Mouse (Mus musculus) MEL (cell line): Measurements from ENCODE around the gene Krt33b. TPM values are rescaled to one million over a fixed set of nuclear protein-coding genes. Genes with fewer than 3 reads are reported as not detected.

Experiments
- DNase-seq: peaks from one replicate; pipeline ENCODE4 v3.0.0; 2011; ENCODE audit warnings: low read depth, low spot score
- H3K27ac ChIP-seq: 2 replicates; pipeline ENCODE4 v1.5.1; 2012; ENCODE audit warnings: low read depth, mild to moderate bottlenecking, control low read depth, low read length, moderate library complexity; ENCODE audit not compliant: control insufficient read depth
- H3K27me3 ChIP-seq, 2 experiments: fragments of 150-350 bp in 1 of 2; sonication (generic) in 1 of 2; 2 replicates each; pipeline ENCODE4 v1.6.1; 2012; ENCODE audit warnings: low read length in 2 of 2, mild to moderate bottlenecking in 2 of 2, improper control_type of control experiment in 1 of 2, moderate library complexity in 1 of 2; ENCODE audit not compliant: insufficient read depth in 2 of 2, control insufficient read depth in 1 of 2
- H3K36me3 ChIP-seq, 2 experiments: 2 replicates each; pipeline ENCODE4 v1.6.1; 2012 to 2014; ENCODE audit warnings: low read length in 2 of 2, improper control_type of control experiment in 1 of 2, inconsistent platforms in 1 of 2, mild to moderate bottlenecking in 1 of 2; ENCODE audit not compliant: insufficient read depth in 2 of 2, control insufficient read depth in 1 of 2
- H3K4me1 ChIP-seq, 2 experiments: fragments of 150-350 bp in 1 of 2; sonication (generic) in 1 of 2; 2 replicates each; pipeline ENCODE4 v1.6.1; 2012; ENCODE audit warnings: low read length in 2 of 2, improper control_type of control experiment in 1 of 2, mild to moderate bottlenecking in 1 of 2; ENCODE audit not compliant: insufficient read depth in 2 of 2, control insufficient read depth in 1 of 2
- H3K4me3 ChIP-seq, 2 experiments: fragments of 150-350 bp in 1 of 2; sonication (generic) in 1 of 2; 2 replicates each; pipeline ENCODE4 v1.5.1; 2012; ENCODE audit warnings: low read depth in 2 of 2, low read length in 2 of 2, mild to moderate bottlenecking in 2 of 2, moderate library complexity in 2 of 2, control low read depth in 1 of 2, improper control_type of control experiment in 1 of 2; ENCODE audit not compliant: control insufficient read depth in 1 of 2, insufficient read depth in 1 of 2
- H3K79me2 ChIP-seq: 2 replicates; pipeline ENCODE4 v1.6.1; 2012; ENCODE audit warnings: mild to moderate bottlenecking, low read length, moderate library complexity; ENCODE audit not compliant: control insufficient read depth, poor library complexity, insufficient read depth
- H3K9ac ChIP-seq: 2 replicates; pipeline ENCODE4 v1.6.1; 2012; ENCODE audit warnings: low read depth, mild to moderate bottlenecking, control low read depth, low read length, moderate library complexity; ENCODE audit not compliant: control insufficient read depth, poor library complexity, severe bottlenecking
- H3K9me3 ChIP-seq: fragments of 150-350 bp; sonication (generic); replicated peaks from 2 replicates; pipeline ENCODE4 v1.6.1; 2012; ENCODE audit warnings: mild to moderate bottlenecking, low read length, improper control_type of control experiment, moderate library complexity; ENCODE audit not compliant: insufficient read depth
- BHLHE40 ChIP-seq: IDR thresholded peaks from 2 replicates; pipeline ENCODE4 v1.6.1; 2012; ENCODE audit warnings: low read depth, mild to moderate bottlenecking, inconsistent platforms, low read length, improper control_type of control experiment, borderline replicate concordance
- CHD1 ChIP-seq: IDR thresholded peaks from 2 replicates; pipeline ENCODE4 v1.6.1; 2012; ENCODE audit warnings: low read depth, mild to moderate bottlenecking, inconsistent platforms, low read length, improper control_type of control experiment
- CTCF ChIP-seq, 3 experiments: IDR thresholded peaks in 2 of 3; conservative IDR thresholded peaks in 1 of 3; 2 replicates each; pipeline ENCODE4 v1.5.1; 2011 to 2012; ENCODE audit warnings: low read length in 3 of 3, low read depth in 2 of 3, mild to moderate bottlenecking in 2 of 3, improper control_type of control experiment in 1 of 3, inconsistent platforms in 1 of 3, mixed read lengths in 1 of 3, moderate library complexity in 1 of 3; ENCODE audit not compliant: control insufficient read depth in 1 of 3, insufficient read depth in 1 of 3, poor library complexity in 1 of 3, severe bottlenecking in 1 of 3
- ELF1 ChIP-seq: IDR thresholded peaks from 2 replicates; pipeline ENCODE4 v1.6.1; 2014; ENCODE audit warnings: low read depth, mild to moderate bottlenecking, inconsistent platforms, low read length, improper control_type of control experiment, moderate library complexity
- HCFC1 ChIP-seq: IDR thresholded peaks from 2 replicates; pipeline ENCODE4 v1.6.1; 2012; ENCODE audit warnings: low read depth, mild to moderate bottlenecking, inconsistent platforms, low read length, improper control_type of control experiment, moderate library complexity
- JUND ChIP-seq: IDR thresholded peaks from 2 replicates; pipeline ENCODE4 v1.6.1; 2011; ENCODE audit warnings: low read depth, mild to moderate bottlenecking, improper control_type of control experiment, low read length
- KAT2A ChIP-seq: conservative IDR thresholded peaks from 2 replicates; pipeline ENCODE4 v1.6.1; 2012; ENCODE audit warnings: low read depth, low read length, improper control_type of control experiment, inconsistent platforms
- MAFK ChIP-seq: IDR thresholded peaks from 2 replicates; pipeline ENCODE4 v1.6.1; 2011; ENCODE audit warnings: low read depth, mild to moderate bottlenecking, low read length, improper control_type of control experiment, borderline replicate concordance
- MAZ ChIP-seq: IDR thresholded peaks from 2 replicates; pipeline ENCODE4 v1.6.1; 2012; ENCODE audit warnings: low read depth, mild to moderate bottlenecking, inconsistent platforms, low read length, improper control_type of control experiment
- MXI1 ChIP-seq: IDR thresholded peaks from 2 replicates; pipeline ENCODE4 v1.6.1; 2011; ENCODE audit warnings: mild to moderate bottlenecking, low read depth, low read length, improper control_type of control experiment
- MYB ChIP-seq: IDR thresholded peaks from 2 replicates; pipeline ENCODE4 v1.6.1; 2011; ENCODE audit warnings: mild to moderate bottlenecking, low read depth, low read length, improper control_type of control experiment
- MYC ChIP-seq: IDR thresholded peaks from 2 replicates; pipeline ENCODE4 v1.6.1; 2011; ENCODE audit warnings: low read depth, mild to moderate bottlenecking, low read length, improper control_type of control experiment, moderate library complexity
- NELFE ChIP-seq: IDR thresholded peaks from 2 replicates; pipeline ENCODE4 v1.6.1; 2011; ENCODE audit warnings: low read depth, low read length, improper control_type of control experiment
- POLR2A ChIP-seq, 2 experiments: IDR thresholded peaks; 2 replicates each; pipeline ENCODE4 v1.6.1; 2011 to 2012; ENCODE audit warnings: low read length in 2 of 2, mild to moderate bottlenecking in 2 of 2, control low read depth in 1 of 2, improper control_type of control experiment in 1 of 2, low read depth in 1 of 2, moderate library complexity in 1 of 2; ENCODE audit not compliant: control insufficient read depth in 1 of 2, insufficient read depth in 1 of 2, poor library complexity in 1 of 2
- POLR2AphosphoS5 ChIP-seq: IDR thresholded peaks from 2 replicates; pipeline ENCODE4 v1.6.1; 2012; ENCODE audit warnings: low read depth, borderline replicate concordance, mild to moderate bottlenecking, inconsistent platforms, low read length, moderate library complexity, mixed read lengths
- RAD21 ChIP-seq: IDR thresholded peaks from 2 replicates; pipeline ENCODE4 v1.6.1; 2011; ENCODE audit warnings: mild to moderate bottlenecking, low read depth, low read length, improper control_type of control experiment
- RCOR1 ChIP-seq: IDR thresholded peaks from 2 replicates; pipeline ENCODE4 v1.6.1; 2012; ENCODE audit warnings: low read depth, mild to moderate bottlenecking, inconsistent platforms, low read length, improper control_type of control experiment
- SMC3 ChIP-seq: IDR thresholded peaks from 2 replicates; pipeline ENCODE4 v1.6.1; 2011; ENCODE audit warnings: low read depth, low read length, improper control_type of control experiment
- TAL1 ChIP-seq: IDR thresholded peaks from 2 replicates; pipeline ENCODE4 v1.6.1; 2012; ENCODE audit warnings: mild to moderate bottlenecking, inconsistent platforms, low read length, moderate library complexity, mixed read lengths
- TCF12 ChIP-seq: IDR thresholded peaks from 2 replicates; pipeline ENCODE4 v1.6.1; 2014; ENCODE audit warnings: low read depth, mild to moderate bottlenecking, inconsistent platforms, low read length, improper control_type of control experiment, moderate library complexity
- USF1 ChIP-seq: IDR thresholded peaks from 2 replicates; pipeline ENCODE4 v1.6.1; 2014; ENCODE audit warnings: low read depth, mild to moderate bottlenecking, inconsistent platforms, low read length, improper control_type of control experiment, moderate library complexity
- USF2 ChIP-seq, 2 experiments: IDR thresholded peaks; 2 replicates each; pipeline ENCODE4 v1.6.1; 2011 to 2012; ENCODE audit warnings: improper control_type of control experiment in 2 of 2, low read length in 2 of 2, borderline replicate concordance in 1 of 2, inconsistent platforms in 1 of 2, low read depth in 1 of 2, mild to moderate bottlenecking in 1 of 2; ENCODE audit not compliant: insufficient read depth in 1 of 2
- ZC3H11A ChIP-seq: IDR thresholded peaks from 2 replicates; pipeline ENCODE4 v1.6.1; 2012; ENCODE audit warnings: low read depth, mild to moderate bottlenecking, inconsistent platforms, low read length, improper control_type of control experiment
- ZMIZ1 ChIP-seq: IDR thresholded peaks from 2 replicates; pipeline ENCODE4 v1.6.1; 2012; ENCODE audit warnings: low read depth, mild to moderate bottlenecking, inconsistent platforms, low read length, improper control_type of control experiment, moderate library complexity
- polyA plus RNA-seq, 2 experiments: library from polyadenylated mRNA; stranded (reverse) in 1 of 2; unstranded in 1 of 2; fragments of >175 nt in 1 of 2; fragments of >200 nt in 1 of 2; gene quantifications; 2 replicates each; pipeline versions ENCODE4 v1.2.1 to v1.2.4; 2012; ENCODE audit warnings: low replicate concordance in 2 of 2, low read depth in 1 of 2; ENCODE audit not compliant: insufficient read length in 2 of 2, insufficient read depth in 1 of 2, missing spikeins in 1 of 2
- total RNA-seq: library from RNA; depleted of rRNA; stranded (reverse); fragments of 300-350 nt; gene quantifications from 2 replicates; pipeline ENCODE4 v1.2.3, GENCODE M21; 2012

The Krt33b gene
- total and polyA plus RNA-seq, 3 experiments: not detected

DNA sequence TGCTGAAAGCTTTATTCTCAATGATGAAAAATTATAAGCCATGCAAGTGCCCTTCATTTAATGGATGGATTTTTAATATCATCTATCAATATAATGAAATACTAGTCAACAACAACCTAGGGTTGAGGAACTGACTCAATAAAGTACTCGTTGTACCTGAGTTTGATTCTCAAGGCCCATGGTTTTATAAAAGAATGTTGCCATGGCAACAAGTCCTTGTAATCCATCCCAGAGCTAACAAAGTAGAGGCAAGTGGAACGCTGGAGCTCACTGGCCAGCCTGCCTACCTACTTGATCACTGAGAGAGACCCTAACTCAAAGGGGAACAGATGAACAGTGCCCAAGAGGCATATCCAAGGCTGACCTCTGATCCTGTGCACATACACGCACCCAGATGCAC, 39.1 kb downstream of the Krt33b start:
- Histone ChIP-seq H3K27ac (no peak overlapping the region), H3K27me3 (no peaks in the 10 kb centered on the region), H3K9me3 (no peaks in the 10 kb centered on the region), H3K9ac (no peak overlapping the region), H3K4me3 (no peak overlapping the region), H3K36me3 (no peaks in the 10 kb centered on the region), H3K4me1 (no peaks in the 10 kb centered on the region)
- DNase-seq: no peak
- no peak for TF ChIP-seq KAT2A
- TF ChIP-seq USF1: no peak
- TF ChIP-seq TAL1: no peak
- TF ChIP-seq NELFE: no peak
- no peak for TF ChIP-seq MAFK
- TF ChIP-seq ELF1: no peak
- no peak for TF ChIP-seq MYC
- TF ChIP-seq MXI1: no peak
- TF ChIP-seq POLR2AphosphoS5: no peak
- no peak for TF ChIP-seq MYB
- TF ChIP-seq CTCF (IDR thresholded peaks at IDR 0.05 in 2 of 3, conservative IDR thresholded peaks at IDR 0.05 in 1 of 3; ENCODE audit: control insufficient read depth in 1 of 3, insufficient read depth in 1 of 3, low read depth in 2 of 3, low read length in 3 of 3, poor library complexity in 1 of 3, severe bottlenecking in 1 of 3): no peak
- no peak for TF ChIP-seq JUND
- no peak for TF ChIP-seq POLR2A (IDR thresholded peaks at IDR 0.05; ENCODE audit: control insufficient read depth in 1 of 2, insufficient read depth in 1 of 2, low read depth in 1 of 2, low read length in 2 of 2, poor library complexity in 1 of 2)
- TF ChIP-seq, all 39 proteins: peak for 0
- no peaks in the 10 kb centered on the region for H3K79me2 ChIP-seq

- no peaks in the 10 kb centered on the region for H3K79me2 ChIP-seq
- no peaks in the 10 kb centered on the region for H3K4me1 ChIP-seq
- no peak overlapping the region for H3K9ac ChIP-seq
- no peak overlapping the region for H3K27ac ChIP-seq
- H3K36me3 ChIP-seq: no peaks in the 10 kb centered on the region
- DNase-seq: no peak
- H3K27me3 ChIP-seq: no peaks in the 10 kb centered on the region
- no peaks in the 10 kb centered on the region for H3K9me3 ChIP-seq
- H3K4me3 ChIP-seq: no peak overlapping the region
- TF ChIP-seq MYB (no peak), RAD21 (no peak), ZC3H11A (no peak), USF1 (no peak), MAFK (no peak), CHD1 (no peak), JUND (no peak), USF2 (IDR thresholded peaks at IDR 0.05; ENCODE audit: borderline replicate concordance in 1 of 2, insufficient read depth in 1 of 2, low read depth in 1 of 2, low read length in 2 of 2) (no peak), MXI1 (no peak), RCOR1 (no peak), HCFC1 (no peak), SMC3 (no peak), MAZ (no peak), POLR2A (IDR thresholded peaks at IDR 0.05; ENCODE audit: control insufficient read depth in 1 of 2, insufficient read depth in 1 of 2, low read depth in 1 of 2, low read length in 2 of 2, poor library complexity in 1 of 2) (no peak), BHLHE40 (no peak), TCF12 (no peak), ZMIZ1 (no peak), MYC (no peak)
Measured at GRCm38 (mm10) chr11:99989881-99990405, 39.7 kb downstream of the Krt33b start.
